Mouse (Mus musculus): ENCODE data around the gene Arid5b.
A peak's percentile ranks its signal among the peaks of the same experiment; 100 is the strongest.

Arid5b gene

DNA sequence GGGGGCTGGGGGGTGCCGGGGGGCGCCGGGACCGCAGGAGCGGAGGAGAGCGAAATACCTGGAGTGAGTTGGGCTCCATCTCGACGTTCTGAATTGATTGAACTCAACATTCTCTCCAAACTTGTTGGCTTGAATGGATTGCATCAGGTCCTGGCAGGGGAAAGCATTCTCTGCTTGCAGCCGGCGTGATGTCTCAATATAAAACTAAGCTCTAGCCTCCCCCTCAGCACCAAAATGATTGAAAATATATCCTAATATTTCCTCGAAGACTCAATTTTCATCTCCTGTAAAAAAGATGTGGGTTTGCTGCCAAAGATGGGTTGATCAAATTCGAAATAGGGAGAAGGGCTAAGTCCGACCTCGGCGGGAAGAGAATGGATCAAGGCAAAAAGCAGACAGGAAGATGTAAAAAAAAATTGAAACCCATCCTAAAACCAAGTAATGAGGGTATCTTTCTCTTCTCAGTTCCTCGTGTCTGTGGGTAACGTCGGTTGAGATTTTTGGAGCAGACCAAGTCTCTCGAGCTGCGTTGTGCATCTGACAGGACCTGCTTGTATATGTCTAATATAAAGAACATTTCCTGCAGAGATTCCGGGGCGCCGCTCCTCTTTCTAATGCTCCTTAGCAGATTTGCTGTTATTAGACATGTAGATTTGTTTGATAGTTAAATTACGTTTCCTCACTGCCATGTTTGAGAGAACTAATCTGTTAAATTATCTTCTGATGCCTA is at the start of gene Arid5b:
Gene Arid5b (minus strand): TSS at position 109 of the 730 bp plus-strand sequence.
- peak; percentile 68 for DNase-seq (ENCODE audit: low spot score)

DNA sequence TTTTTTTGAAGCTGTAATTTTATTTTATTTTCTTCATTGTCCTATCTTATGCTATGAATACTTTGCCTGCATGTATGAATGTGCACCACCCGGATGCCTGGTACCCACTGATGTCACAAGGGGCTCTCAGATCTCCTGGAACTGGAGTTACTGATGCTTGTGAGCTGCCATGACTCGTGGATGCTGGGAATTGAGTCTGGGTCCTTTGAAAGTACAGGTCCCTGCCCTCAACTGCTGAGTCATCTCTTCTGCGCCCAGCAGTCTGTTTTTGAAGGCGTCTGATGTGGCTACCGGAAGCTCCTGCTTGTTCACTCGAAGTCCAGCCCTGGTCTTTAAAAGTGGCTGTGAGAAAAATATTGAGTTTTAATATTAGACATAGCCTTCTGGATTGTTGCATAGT is 46.8 kb upstream of the Arid5b start:
- no peak for DNase-seq (ENCODE audit: low spot score)

DNA sequence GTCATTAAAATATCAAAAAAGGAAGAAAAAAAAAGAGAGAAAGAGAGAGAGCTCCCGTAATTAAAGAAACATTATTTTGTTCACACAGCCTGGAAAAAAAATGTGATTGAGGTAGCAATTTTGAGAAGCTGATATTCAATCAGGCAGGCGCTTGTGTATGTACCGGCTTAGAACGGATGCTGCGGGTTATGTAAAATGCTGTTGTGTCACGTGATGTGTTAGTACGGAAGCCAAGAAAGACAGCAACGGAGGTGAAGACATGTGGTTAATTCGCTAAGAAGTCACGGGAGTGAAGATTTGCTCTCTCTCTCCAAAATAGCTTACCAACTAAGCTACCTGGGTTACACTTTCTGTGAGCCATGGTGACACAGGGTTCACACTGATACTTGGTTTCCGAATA is 45.5 kb upstream of the Arid5b start:
- DNase-seq (ENCODE audit: low spot score), result peak; percentile 5

- no peak for DNase-seq (ENCODE audit: low spot score)
These were observed 44.6 kb upstream of the Arid5b start for GRCm38 (mm10) chr10:68323167-68323566.

GRCm38 (mm10) chr10:68320986-68321385 is 42.4 kb upstream of the Arid5b start:
- no peak for DNase-seq (ENCODE audit: low spot score)

DNA sequence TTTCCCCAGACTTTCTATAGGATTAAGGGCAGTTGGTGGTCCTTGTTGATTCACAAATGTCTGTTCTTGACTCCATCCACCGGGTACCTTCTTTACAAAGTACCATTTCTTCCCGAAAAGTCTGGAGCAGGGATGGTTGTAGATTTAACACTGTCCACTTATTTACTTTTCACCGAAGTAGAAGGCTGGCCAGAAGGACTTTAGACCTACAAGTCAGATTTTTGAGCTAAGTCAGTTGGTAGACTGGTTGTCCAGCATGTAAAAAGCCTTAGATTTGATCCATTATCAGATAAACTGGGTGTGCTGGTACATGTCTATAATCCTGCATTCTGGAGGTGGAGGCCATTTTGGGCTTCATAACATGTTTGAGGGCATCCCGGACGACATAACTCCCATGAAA is 42.0 kb upstream of the Arid5b start:
- DNase-seq (ENCODE audit: low spot score), result no peak

- no peak for DNase-seq (ENCODE audit: low spot score)
These were observed 40.9 kb upstream of the Arid5b start for GRCm38 (mm10) chr10:68319438-68319837.

GRCm38 (mm10) chr10:68318438-68318979 is 40.0 kb upstream of the Arid5b start:
- no peak for DNase-seq (ENCODE audit: low spot score)

GRCm38 (mm10) chr10:68312734-68313133 is 34.2 kb upstream of the Arid5b start:
- DNase-seq (ENCODE audit: low spot score), result no peak

- DNase-seq (ENCODE audit: low spot score), result no peak
These were observed 22.5 kb upstream of the Arid5b start for GRCm38 (mm10) chr10:68301013-68301412.

GRCm38 (mm10) chr10:68289465-68289864 is 10.9 kb upstream of the Arid5b start:
- DNase-seq (ENCODE audit: low spot score), result no peak

GRCm38 (mm10) chr10:68282466-68283391 is 4.2 kb upstream of the Arid5b start:
- DNase-seq (ENCODE audit: low spot score), result peak; percentile 88

DNA sequence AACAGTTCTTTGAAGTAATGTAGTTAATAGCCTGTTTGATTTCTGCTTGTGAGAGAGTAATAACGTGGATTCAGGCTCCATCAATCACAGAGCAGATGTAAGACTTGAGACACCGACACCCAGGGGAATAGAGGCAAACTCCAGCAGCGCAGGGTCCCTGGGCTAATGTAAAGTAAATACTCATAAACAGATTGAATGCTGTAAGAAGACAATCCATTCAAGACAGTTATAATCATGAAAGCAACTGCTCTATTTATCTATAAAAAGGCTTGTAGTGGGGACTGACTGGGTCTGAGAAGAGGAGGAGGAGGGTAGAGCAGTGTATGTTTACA is 3.2 kb upstream of the Arid5b start:
- DNase-seq (ENCODE audit: low spot score), result no peak

DNA sequence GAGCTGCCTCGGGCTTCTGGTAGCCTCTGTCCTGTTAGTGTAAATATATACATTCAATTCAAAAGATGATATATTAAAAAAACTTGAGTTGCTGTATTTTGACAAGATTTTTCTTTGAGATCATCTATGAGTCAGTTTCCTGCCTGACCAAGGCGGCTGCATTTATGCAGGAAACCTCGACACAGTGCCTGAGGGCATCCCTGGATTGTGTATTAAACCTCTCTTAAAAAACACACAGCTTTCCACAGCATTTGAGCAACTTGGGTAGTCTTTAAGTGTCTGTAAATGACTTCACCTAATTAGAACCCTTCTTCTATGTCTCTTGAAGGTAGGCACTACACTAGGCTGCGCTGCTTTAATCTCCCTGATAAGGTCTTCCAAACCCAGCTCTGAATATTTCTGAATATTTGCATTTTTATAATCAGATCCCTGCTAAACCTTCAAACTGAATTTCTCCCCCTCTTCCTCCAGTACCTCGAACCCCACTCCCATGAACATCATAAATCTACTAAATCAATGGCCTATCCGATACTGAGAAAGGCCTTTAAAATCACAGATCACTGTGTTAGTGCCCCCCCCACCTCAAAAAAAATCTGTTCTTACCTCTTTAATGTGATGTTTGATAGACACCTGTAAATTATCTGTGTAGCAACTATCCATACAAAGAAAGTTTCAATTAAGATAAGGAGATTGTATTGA is 2.7 kb upstream of the Arid5b start:
- no peak for DNase-seq (ENCODE audit: low spot score)

- peak; percentile 76 for DNase-seq (ENCODE audit: low spot score)
These were observed 1.3 kb upstream of the Arid5b start for GRCm38 (mm10) chr10:68279516-68280501.

- peak; percentile 51 for DNase-seq (ENCODE audit: low spot score)
These were observed 829 bp downstream of the Arid5b start for GRCm38 (mm10) chr10:68277671-68278151.

DNA sequence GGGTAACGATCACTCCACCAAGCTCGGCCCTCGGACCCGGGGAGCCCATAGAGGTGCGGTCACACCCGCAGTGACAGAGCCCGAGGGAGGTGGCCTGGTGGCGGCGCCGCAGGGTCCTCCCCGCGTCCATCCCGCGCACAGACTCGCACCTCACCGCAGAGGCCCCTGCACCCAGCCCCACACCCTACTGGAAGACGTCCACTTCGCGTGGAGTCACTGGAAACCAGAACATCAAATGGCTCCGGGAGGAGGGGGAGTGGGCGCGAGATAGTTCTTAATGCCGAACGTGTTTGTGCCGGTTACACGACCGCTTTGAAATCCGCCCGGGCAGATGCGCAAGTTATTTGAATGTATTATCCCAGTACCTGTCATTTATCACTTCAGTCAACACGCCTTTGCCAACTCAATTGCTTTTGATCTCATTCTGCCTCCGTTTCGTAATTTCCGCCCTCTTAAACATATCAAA is 1.5 kb downstream of the Arid5b start:
- peak; percentile 74 for DNase-seq (ENCODE audit: low spot score)

DNA sequence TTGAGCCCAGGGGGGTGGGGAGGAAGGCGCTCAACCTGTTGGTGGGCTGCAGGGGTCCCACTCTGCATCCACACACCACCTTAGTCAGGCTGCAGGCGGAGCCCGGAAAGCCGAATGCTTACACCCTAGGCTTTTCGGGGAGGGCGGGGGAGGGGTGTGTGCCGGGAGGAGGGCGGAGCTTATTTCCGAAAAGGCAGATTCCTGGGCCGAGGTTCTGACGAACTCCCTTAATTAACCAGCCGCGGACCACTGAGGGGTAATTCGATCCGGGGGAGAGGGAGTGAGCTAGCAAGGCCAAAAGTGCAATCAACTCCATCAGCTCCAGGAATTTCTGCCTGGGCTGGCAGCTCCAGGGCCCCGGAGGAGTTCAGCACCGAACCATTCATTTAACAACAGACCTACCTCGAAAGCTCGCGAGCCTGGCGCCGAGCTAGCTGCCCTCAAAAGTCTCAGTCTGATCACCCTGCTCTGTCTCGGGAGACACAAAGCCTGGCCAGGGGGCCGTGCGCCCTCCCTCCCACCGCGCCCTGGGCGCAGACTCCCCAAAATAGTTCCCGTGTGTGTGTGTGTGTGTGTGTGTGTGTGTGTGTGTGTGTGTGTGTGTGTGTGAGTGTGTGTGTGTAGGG is 2.1 kb downstream of the Arid5b start:
- DNase-seq (ENCODE audit: low spot score), result peak; percentile 75

- peak; percentile 33 for DNase-seq (ENCODE audit: low spot score)
These were observed 3.4 kb downstream of the Arid5b start for GRCm38 (mm10) chr10:68274900-68275760.

Data from layer of hippocampus, adult 11-12 months (tissue).